Mouse (Mus musculus): Measurements from ENCODE around the gene Prrt1. TPM values are rescaled to one million over a fixed set of nuclear protein-coding genes. Genes with fewer than 3 reads are reported as not detected.

Prrt1 gene
- polyA plus RNA-seq, 1 experiment = not detected

- Histone ChIP-seq H3K4me3 (replicated peaks) (no peak overlapping the region), H3K27me3 (replicated peaks) (peaks cover 92% of the 10 kb centered on the region), H3K9me3 (peaks cover 15% of the 10 kb centered on the region), H3K36me3 (replicated peaks; ENCODE audit: low read length) (no peaks in the 10 kb centered on the region), H3K4me1 (peaks cover 19% of the 10 kb centered on the region; the same call in 1 of the 2 replicates)
- TF ChIP-seq FLI1 (IDR thresholded peaks at IDR 0.05; ENCODE audit: low read length) (no peak), GATA1 (IDR thresholded peaks at IDR 0.05; ENCODE audit: borderline replicate concordance, low read length) (no peak)
These were observed 45.3 kb downstream of the Prrt1 start for GRCm38 (mm10) chr17:34674524-34675204.

- Histone ChIP-seq H3K9me3 (peaks cover 15% of the 10 kb centered on the region), H3K27me3 (replicated peaks) (peaks cover 91% of the 10 kb centered on the region), H3K36me3 (replicated peaks; ENCODE audit: low read length) (no peaks in the 10 kb centered on the region), H3K4me3 (replicated peaks) (no peak overlapping the region), H3K4me1 (peaks cover 24% of the 10 kb centered on the region; the same call in 1 of the 2 replicates)
- TF ChIP-seq FLI1 (IDR thresholded peaks at IDR 0.05; ENCODE audit: low read length) (no peak), GATA1 (IDR thresholded peaks at IDR 0.05; ENCODE audit: borderline replicate concordance, low read length) (no peak)
These were observed 46.1 kb downstream of the Prrt1 start for GRCm38 (mm10) chr17:34675205-34676092.

DNA sequence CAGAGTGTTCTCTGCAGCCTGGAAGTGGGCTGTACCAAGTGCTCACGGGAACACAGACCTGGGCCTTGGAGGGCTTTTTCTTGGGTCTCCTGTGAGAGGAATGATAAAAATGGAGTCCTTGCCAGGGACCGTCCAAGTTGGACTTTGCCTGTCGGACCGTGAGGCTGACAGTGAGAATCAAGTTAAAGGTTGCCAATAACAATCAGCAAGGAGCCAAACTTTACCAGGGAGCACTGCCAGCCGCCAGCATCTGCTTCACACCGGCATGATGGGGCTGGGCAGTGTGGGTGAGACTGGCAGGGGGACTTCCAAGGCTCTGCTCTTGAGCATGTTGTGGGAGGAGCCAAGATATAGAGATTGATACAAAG, 46.7 kb downstream of the Prrt1 start:
- H3K36me3 ChIP-seq (replicated peaks; ENCODE audit: low read length) = no peaks in the 10 kb centered on the region
- no peak overlapping the region for H3K4me3 ChIP-seq (replicated peaks)
- H3K9me3 ChIP-seq = peaks cover 15% of the 10 kb centered on the region
- H3K4me1 ChIP-seq = peaks cover 29% of the 10 kb centered on the region
- peaks cover 90% of the 10 kb centered on the region for H3K27me3 ChIP-seq (replicated peaks)
- TF ChIP-seq FLI1 (IDR thresholded peaks at IDR 0.05; ENCODE audit: low read length) = no peak
- TF ChIP-seq GATA1 (IDR thresholded peaks at IDR 0.05; ENCODE audit: borderline replicate concordance, low read length) = no peak

DNA sequence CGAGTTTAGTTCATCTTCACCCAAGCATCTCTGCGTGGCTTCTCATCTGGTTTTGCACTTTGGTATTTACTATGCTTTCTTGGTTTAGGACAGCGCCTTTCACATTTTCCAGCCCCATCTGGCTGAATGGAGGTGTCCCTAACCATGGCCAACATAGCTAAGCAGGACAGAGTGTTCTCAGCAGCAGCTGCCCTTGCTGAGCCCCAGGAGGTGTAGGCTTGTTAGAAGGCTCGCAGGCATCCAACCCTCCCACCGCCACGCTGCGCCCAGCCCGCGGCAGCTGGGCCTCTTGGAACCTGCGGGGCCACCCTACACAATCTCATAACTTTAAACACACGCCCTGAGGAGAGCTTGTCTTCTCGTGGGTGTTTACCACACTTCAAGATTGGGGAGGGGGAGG, 47.3 kb downstream of the Prrt1 start:
- H3K27me3 ChIP-seq (replicated peaks) = peaks cover 90% of the 10 kb centered on the region
- no peaks in the 10 kb centered on the region for H3K36me3 ChIP-seq (replicated peaks; ENCODE audit: low read length)
- H3K4me3 ChIP-seq (replicated peaks) = no peak overlapping the region
- TF ChIP-seq GATA1 (IDR thresholded peaks at IDR 0.05; ENCODE audit: borderline replicate concordance, low read length) (no peak), FLI1 (IDR thresholded peaks at IDR 0.05; ENCODE audit: low read length) (no peak)
- H3K4me1 ChIP-seq = peaks cover 30% of the 10 kb centered on the region
- H3K9me3 ChIP-seq = peaks cover 10% of the 10 kb centered on the region

GRCm38 (mm10) chr17:34680191-34680590, 50.9 kb downstream of the Prrt1 start:
- no peak overlapping the region for H3K4me3 ChIP-seq (replicated peaks)
- no peaks in the 10 kb centered on the region for H3K9me3 ChIP-seq
- H3K27me3 ChIP-seq (replicated peaks) = peaks cover 91% of the 10 kb centered on the region
- TF ChIP-seq GATA1 (IDR thresholded peaks at IDR 0.05; ENCODE audit: borderline replicate concordance, low read length) (no peak), FLI1 (IDR thresholded peaks at IDR 0.05; ENCODE audit: low read length) (no peak)
- peaks cover 44% of the 10 kb centered on the region for H3K4me1 ChIP-seq
- H3K36me3 ChIP-seq (replicated peaks; ENCODE audit: low read length) = no peaks in the 10 kb centered on the region

GRCm38 (mm10) chr17:34680621-34681020, 51.3 kb downstream of the Prrt1 start:
- H3K9me3 ChIP-seq = no peaks in the 10 kb centered on the region
- TF ChIP-seq FLI1 (IDR thresholded peaks at IDR 0.05; ENCODE audit: low read length) (no peak), GATA1 (IDR thresholded peaks at IDR 0.05; ENCODE audit: borderline replicate concordance, low read length) (no peak)
- no peaks in the 10 kb centered on the region for H3K36me3 ChIP-seq (replicated peaks; ENCODE audit: low read length)
- peaks cover 91% of the 10 kb centered on the region for H3K27me3 ChIP-seq (replicated peaks)
- H3K4me1 ChIP-seq = peaks cover 49% of the 10 kb centered on the region
- no peak overlapping the region for H3K4me3 ChIP-seq (replicated peaks)

DNA sequence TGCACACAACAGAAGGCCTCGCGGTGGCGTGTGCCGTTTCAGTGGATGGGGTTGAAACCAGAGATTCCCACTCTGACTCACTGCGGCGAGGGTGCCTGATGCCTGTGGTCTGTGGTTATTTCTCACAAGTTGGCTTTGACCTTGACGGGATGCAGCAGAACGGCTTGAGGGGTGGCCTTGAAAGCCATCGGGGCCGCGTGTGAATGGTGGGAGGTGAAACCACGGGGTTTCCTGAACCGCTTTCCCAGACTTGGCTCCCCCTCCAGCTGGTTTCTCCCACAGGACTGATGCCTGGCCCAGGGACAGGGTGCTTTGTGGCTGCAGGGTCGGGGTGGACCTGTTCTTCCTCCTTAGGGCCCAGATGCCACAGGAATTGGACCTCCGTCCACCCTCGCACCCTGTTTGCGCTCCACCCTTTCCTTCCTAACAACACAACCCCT, 51.8 kb downstream of the Prrt1 start:
- Histone ChIP-seq H3K9me3 (no peaks in the 10 kb centered on the region), H3K36me3 (replicated peaks; ENCODE audit: low read length) (no peaks in the 10 kb centered on the region), H3K4me1 (peaks cover 49% of the 10 kb centered on the region), H3K27me3 (replicated peaks) (peaks cover 91% of the 10 kb centered on the region), H3K4me3 (replicated peaks) (peak overlapping the region; percentile 76)
- TF ChIP-seq GATA1 (IDR thresholded peaks at IDR 0.05; ENCODE audit: borderline replicate concordance, low read length) = no peak
- TF ChIP-seq FLI1 (IDR thresholded peaks at IDR 0.05; ENCODE audit: low read length) = no peak

DNA sequence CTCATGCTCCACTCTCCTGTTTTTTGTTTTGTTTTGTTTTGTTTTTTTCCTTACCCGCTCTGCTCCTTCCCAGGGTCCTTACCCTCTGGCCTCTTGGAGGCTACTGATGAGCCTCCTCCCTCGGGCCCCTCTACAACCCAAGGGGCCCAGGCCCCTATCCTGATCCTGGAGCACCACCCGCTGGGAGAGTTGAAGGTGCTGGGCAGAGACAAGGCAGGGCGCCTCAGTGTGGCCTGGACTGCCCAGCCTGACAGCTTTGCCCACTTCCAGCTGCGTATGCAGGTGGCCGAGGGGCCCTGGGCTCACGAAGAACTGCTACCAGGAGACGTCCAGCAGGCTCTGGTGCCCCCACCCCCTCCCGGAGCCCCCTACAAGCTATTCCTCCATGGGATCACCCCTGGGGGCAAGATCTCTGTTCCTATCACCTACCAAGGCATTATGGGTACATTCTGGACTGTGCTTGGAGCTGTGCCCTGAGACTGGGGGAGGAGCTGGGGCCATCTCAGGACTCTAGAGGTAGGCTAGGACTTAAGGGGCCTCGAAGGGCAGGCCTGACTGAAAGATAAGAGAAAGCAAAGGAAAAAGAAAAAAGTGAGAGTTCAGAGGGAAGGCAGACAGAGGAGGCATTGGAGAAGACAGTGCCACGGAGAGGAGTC, 52.7 kb downstream of the Prrt1 start:
- Histone ChIP-seq H3K4me3 (replicated peaks) (no peak overlapping the region), H3K27me3 (replicated peaks) (peaks cover 88% of the 10 kb centered on the region)
- TF ChIP-seq FLI1 (IDR thresholded peaks at IDR 0.05; ENCODE audit: low read length) = no peak
- no peak for TF ChIP-seq GATA1 (IDR thresholded peaks at IDR 0.05; ENCODE audit: borderline replicate concordance, low read length)

More for the DNA sequence above, 52.7 kb downstream of the Prrt1 start:
- H3K4me1 ChIP-seq = peaks cover 54% of the 10 kb centered on the region
- H3K36me3 ChIP-seq (replicated peaks; ENCODE audit: low read length) = no peaks in the 10 kb centered on the region
- no peaks in the 10 kb centered on the region for H3K9me3 ChIP-seq

Other genes with a start within 250 kb of the Prrt1 start
- gene BC051142, start 230.7 kb upstream of the Prrt1 start, polyA plus RNA-seq (2012; ENCODE audit: insufficient read depth, low replicate concordance) = not detected in 2 replicates
- gene Btnl4, start 152.2 kb upstream of the Prrt1 start, polyA plus RNA-seq (2012; ENCODE audit: insufficient read depth, low replicate concordance) = not detected in 2 replicates
- not detected in 2 replicates for gene Btnl6, start 112.2 kb upstream of the Prrt1 start, polyA plus RNA-seq (2012; ENCODE audit: insufficient read depth, low replicate concordance)
- 0.43 TPM in 1 of 2 replicates, not detected in the other for gene Notch4, start 65.3 kb upstream of the Prrt1 start, polyA plus RNA-seq (2012; ENCODE audit: insufficient read depth, low replicate concordance)
- 402 and 833 TPM in 2 replicates for gene Gpsm3, start 39.7 kb upstream of the Prrt1 start, polyA plus RNA-seq (2012; ENCODE audit: insufficient read depth, low replicate concordance)
- 108 and 181 TPM in 2 replicates for gene Pbx2, start 38.3 kb upstream of the Prrt1 start, polyA plus RNA-seq (2012; ENCODE audit: insufficient read depth, low replicate concordance)
- 32.8 and 44.2 TPM in 2 replicates for gene Ager, start 31.7 kb upstream of the Prrt1 start, polyA plus RNA-seq (2012; ENCODE audit: insufficient read depth, low replicate concordance)
- 37.8 and 101 TPM in 2 replicates for gene Rnf5, start 25.8 kb upstream of the Prrt1 start, polyA plus RNA-seq (2012; ENCODE audit: insufficient read depth, low replicate concordance)
- gene Agpat1, start 25.3 kb upstream of the Prrt1 start, polyA plus RNA-seq (2012; ENCODE audit: insufficient read depth, low replicate concordance) = 165 and 309 TPM in 2 replicates
- 1.9 TPM in 1 of 2 replicates, not detected in the other for gene Egfl8, start 13.6 kb upstream of the Prrt1 start, polyA plus RNA-seq (2012; ENCODE audit: insufficient read depth, low replicate concordance)
- gene Ppt2, start 1.0 kb upstream of the Prrt1 start, polyA plus RNA-seq (2012; ENCODE audit: insufficient read depth, low replicate concordance) = 40.9 and 74.9 TPM in 2 replicates
- gene Fkbpl, start 15.2 kb downstream of the Prrt1 start, polyA plus RNA-seq (2012; ENCODE audit: insufficient read depth, low replicate concordance) = 6.1 and 22.5 TPM in 2 replicates
- 192 and 427 TPM in 2 replicates for gene Atf6b, start 17.6 kb downstream of the Prrt1 start, polyA plus RNA-seq (2012; ENCODE audit: insufficient read depth, low replicate concordance)
- 0.03 TPM in 1 of 2 replicates, not detected in the other for gene Tnxb, start 41.0 kb downstream of the Prrt1 start, polyA plus RNA-seq (2012; ENCODE audit: insufficient read depth, low replicate concordance)
- gene C4b, start 114.3 kb downstream of the Prrt1 start, polyA plus RNA-seq (2012; ENCODE audit: insufficient read depth, low replicate concordance) = 0.06 TPM in 1 of 2 replicates, not detected in the other
- gene Cyp21a1, start 175.0 kb downstream of the Prrt1 start, polyA plus RNA-seq (2012; ENCODE audit: insufficient read depth, low replicate concordance) = not detected in 2 replicates
- gene Stk19, start 207.4 kb downstream of the Prrt1 start, polyA plus RNA-seq (2012; ENCODE audit: insufficient read depth, low replicate concordance) = 44.3 and 85.0 TPM in 2 replicates
- gene Dxo, start 207.5 kb downstream of the Prrt1 start, polyA plus RNA-seq (2012; ENCODE audit: insufficient read depth, low replicate concordance) = 61.9 and 137 TPM in 2 replicates
- 25.1 and 27.6 TPM in 2 replicates for gene Skiv2l, start 220.7 kb downstream of the Prrt1 start, polyA plus RNA-seq (2012; ENCODE audit: insufficient read depth, low replicate concordance)
- 67.5 and 220 TPM in 2 replicates for gene Nelfe, start 220.9 kb downstream of the Prrt1 start, polyA plus RNA-seq (2012; ENCODE audit: insufficient read depth, low replicate concordance)
- gene Cfb, start 233.0 kb downstream of the Prrt1 start, polyA plus RNA-seq (2012; ENCODE audit: insufficient read depth, low replicate concordance) = 0.54 TPM in 1 of 2 replicates, not detected in the other
- gene Zbtb12, start 249.9 kb downstream of the Prrt1 start, polyA plus RNA-seq (2012; ENCODE audit: insufficient read depth, low replicate concordance) = 6.7 and 15.4 TPM in 2 replicates